Mouse (Mus musculus): ENCODE results near the gene Vwa8.

DNA sequence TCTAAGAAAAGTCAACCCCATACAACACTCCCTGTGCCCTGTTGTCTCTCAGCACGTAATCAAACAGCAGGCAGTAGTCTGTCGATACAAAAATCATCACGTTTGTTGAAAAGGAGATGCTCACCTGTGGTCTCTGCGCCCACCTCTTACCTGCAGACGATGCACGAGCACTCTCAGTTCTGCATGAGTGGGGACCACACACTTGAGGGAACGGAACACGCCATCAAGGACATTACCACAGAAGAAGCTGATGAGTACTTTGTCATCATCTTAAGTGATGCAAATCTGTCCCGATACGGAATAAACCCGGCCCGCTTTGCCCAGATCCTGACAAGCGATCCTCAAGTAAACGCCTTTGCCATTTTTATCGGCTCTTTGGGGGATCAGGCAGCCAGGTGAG lies 349.2 kb downstream of the Vwa8 start:
- TF ChIP-seq CTCF (IDR thresholded peaks at IDR 0.05) = no peak
- no peak for TF ChIP-seq EP300 (IDR thresholded peaks at IDR 0.05)
